Mouse (Mus musculus) heart, adult 18-20 months (tissue): ENCODE results near the gene Zfp14. TPM values are rescaled to one million over a fixed set of nuclear protein-coding genes. Genes with fewer than 3 reads are reported as not detected.

Experiments used
- DNase-seq, 2 experiments: peaks; one replicate each; pipeline ENCODE4 v3.0.0; 2021 to 2022; ENCODE audit warnings: mixed read lengths in 1 of 2
- microRNA-seq, 2 experiments: library from miRNA; unstranded; fragments of <30 nt; microRNA quantifications; one replicate each; pipeline ENCODE4 v1.2.0; 2022
- total RNA-seq, 2 experiments: library from RNA; stranded (reverse); gene quantifications; 2 replicates each; pipeline ENCODE4 v1.2.3; 2021

The Zfp14 gene
- total RNA-seq, 2 experiments from 2014 or later, result 2.0 to 2.9 TPM

- DNase-seq, result no peak
These were observed 22.6 kb downstream of the Zfp14 start for GRCm38 (mm10) chr7:30028572-30028971.

GRCm38 (mm10) chr7:30027331-30027730 lies 23.8 kb downstream of the Zfp14 start:
- no peak for DNase-seq

- no peak for DNase-seq
These were observed 25.8 kb downstream of the Zfp14 start for GRCm38 (mm10) chr7:30025358-30025757.

GRCm38 (mm10) chr7:30023800-30024199 lies 27.4 kb downstream of the Zfp14 start:
- no peak for DNase-seq

- DNase-seq, result no peak
These were observed 27.9 kb downstream of the Zfp14 start for GRCm38 (mm10) chr7:30023324-30023723.

- no peak for DNase-seq
These were observed 31.6 kb downstream of the Zfp14 start for GRCm38 (mm10) chr7:30019543-30019942.

- DNase-seq, result no peak
These were observed 34.0 kb downstream of the Zfp14 start for GRCm38 (mm10) chr7:30017226-30017625.

- DNase-seq, result peak; percentile 28 to 67
These were observed 38.2 kb downstream of the Zfp14 start for GRCm38 (mm10) chr7:30012956-30013363.

GRCm38 (mm10) chr7:30010551-30011195 lies 40.5 kb downstream of the Zfp14 start:
- DNase-seq, result peak; percentile 20 to 33

- peak; percentile 55 to 73 for DNase-seq
These were observed 41.7 kb downstream of the Zfp14 start for GRCm38 (mm10) chr7:30009321-30010085.

GRCm38 (mm10) chr7:30008020-30008690 lies 43.0 kb downstream of the Zfp14 start:
- DNase-seq, result no peak

GRCm38 (mm10) chr7:30007601-30008000 lies 43.6 kb downstream of the Zfp14 start:
- DNase-seq, result no peak

GRCm38 (mm10) chr7:30000601-30001000 lies 50.6 kb downstream of the Zfp14 start:
- DNase-seq, result no peak

- no peak for DNase-seq
These were observed 56.0 kb downstream of the Zfp14 start for GRCm38 (mm10) chr7:29995134-29995533.

GRCm38 (mm10) chr7:29993340-29993739 lies 57.8 kb downstream of the Zfp14 start:
- DNase-seq, result no peak

GRCm38 (mm10) chr7:29992698-29993097 lies 58.5 kb downstream of the Zfp14 start:
- no peak for DNase-seq

- no peak for DNase-seq
These were observed 62.1 kb downstream of the Zfp14 start for GRCm38 (mm10) chr7:29989031-29989430.

- no peak for DNase-seq
These were observed 63.6 kb downstream of the Zfp14 start for GRCm38 (mm10) chr7:29987551-29987950.

Small RNAs within 50 kb of the gene (microRNA-seq; reads per million reads assigned to microRNA genes)
- gene Gm23368, result 0 reads per million in 2 experiments

Other genes starting within 250 kb of the Zfp14 start
- 1 to 10 TPM; 9.1 to 9.8 TPM for gene Zfp790, start 235.3 kb downstream of the Zfp14 start, total RNA-seq
- under 1 TPM; 0.62 to 0.87 TPM for gene Zfp940, start 197.7 kb downstream of the Zfp14 start, total RNA-seq
- 1 to 10 TPM; 3.3 to 3.9 TPM for gene Zfp420, start 191.4 kb downstream of the Zfp14 start, total RNA-seq
- gene Zfp27, start 144.8 kb downstream of the Zfp14 start, total RNA-seq, result 1 to 10 TPM; 8.6 to 8.7 TPM
- gene Zfp383, start 143.2 kb downstream of the Zfp14 start, total RNA-seq, result 1 to 10 TPM; 4.2 to 7.5 TPM
- 1 to 10 TPM; 4.3 to 6.8 TPM for gene Zfp74, start 97.3 kb downstream of the Zfp14 start, total RNA-seq
- 10 to 100 TPM; 24.0 to 31.6 TPM for gene Zfp568, start 67.4 kb downstream of the Zfp14 start, total RNA-seq
- 1 to 10 TPM; 3.0 to 3.1 TPM for gene Zfp82, start 21.5 kb upstream of the Zfp14 start, total RNA-seq
- not detected for gene Gm26920, start 39.0 kb upstream of the Zfp14 start, total RNA-seq
- 1 to 10 TPM; 1.4 to 1.9 TPM for gene Zfp566, start 39.1 kb upstream of the Zfp14 start, total RNA-seq
- 10 to 100 TPM; 26.9 to 38.9 TPM for gene Zfp260, start 43.4 kb upstream of the Zfp14 start, total RNA-seq
- gene Zfp382, start 70.6 kb upstream of the Zfp14 start, total RNA-seq, result 1 to 10 TPM; 2.1 to 2.5 TPM
- gene Zfp146, start 118.4 kb upstream of the Zfp14 start, total RNA-seq, result 10 to 100 TPM; 27.8 to 30.9 TPM
- gene Cox7a1, start 132.8 kb upstream of the Zfp14 start, total RNA-seq, result 1,000 to 10,000 TPM; 2,821 to 3,018 TPM
- 100 to 1,000 TPM; 277 to 293 TPM for gene Capns1, start 147.4 kb upstream of the Zfp14 start, total RNA-seq
- gene Polr2i, start 180.6 kb upstream of the Zfp14 start, total RNA-seq, result 10 to 100 TPM; 51.1 to 53.7 TPM
- 10 to 100 TPM; 57.8 to 68.2 TPM for gene Tbcb, start 180.9 kb upstream of the Zfp14 start, total RNA-seq
- not detected for gene Ovol3, start 184.3 kb upstream of the Zfp14 start, total RNA-seq
- gene Thap8, start 228.7 kb upstream of the Zfp14 start, total RNA-seq, result not detected
- under 1 TPM; 0.57 to 0.80 TPM for gene Wdr62, start 229.0 kb upstream of the Zfp14 start, total RNA-seq
- 1 to 10 TPM; 5.7 TPM for gene Clip3, start 240.3 kb upstream of the Zfp14 start, total RNA-seq